Mouse (Mus musculus): ENCODE results near the gene Ufm1. TPM values are rescaled to one million over a fixed set of nuclear protein-coding genes. Genes with fewer than 3 reads are reported as not detected.

Ufm1 gene
- polyA plus RNA-seq, 1 experiment from 2014 or later: 80.0 TPM

DNA sequence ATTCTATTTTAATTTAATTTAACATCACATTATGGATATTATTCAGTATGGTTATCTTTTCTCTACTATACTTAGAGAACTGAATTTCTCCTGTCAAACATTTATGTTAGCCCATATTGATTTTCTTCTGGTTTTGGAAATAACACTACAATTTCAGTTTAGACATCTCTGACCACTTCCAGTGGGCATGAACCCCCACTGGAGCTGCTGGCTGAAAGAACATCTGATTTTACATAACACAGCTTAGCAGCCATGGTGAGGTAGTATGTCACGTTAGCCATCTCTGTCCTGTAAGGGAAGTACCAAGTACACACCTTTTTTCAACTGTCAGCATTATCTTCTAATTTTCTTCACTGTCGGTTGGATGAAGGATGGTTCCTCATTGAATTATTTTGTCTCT lies 18.8 kb downstream of the Ufm1 start, which contains the start of gene Gm10985:
Gene Gm10985, plus strand, starts transcription at position 301 of the 400 bp plus-strand sequence.
- Histone ChIP-seq H3K9ac (no peak within 1 kb of the TSS), H3K4me2 (no peak within 1 kb of the TSS), H3K9me3 (no peaks in the 10 kb centered on the region), H3K36me3 (no peaks in the 10 kb centered on the region), H3K4me1 (no peaks in the 10 kb centered on the region), H3K27ac (replicated peaks) (no peak within 1 kb of the TSS), H3K27me3 (replicated peaks) (no peaks in the 10 kb centered on the region), H3K4me3 (no peak within 1 kb of the TSS)
- WGBS: 75% methylated on average over 2 of the region's 2 CpGs
- ATAC-seq (ENCODE audit: extremely low read depth, insufficient number of reproducible peaks, low FRiP score, low TSS enrichment): no peak

DNA sequence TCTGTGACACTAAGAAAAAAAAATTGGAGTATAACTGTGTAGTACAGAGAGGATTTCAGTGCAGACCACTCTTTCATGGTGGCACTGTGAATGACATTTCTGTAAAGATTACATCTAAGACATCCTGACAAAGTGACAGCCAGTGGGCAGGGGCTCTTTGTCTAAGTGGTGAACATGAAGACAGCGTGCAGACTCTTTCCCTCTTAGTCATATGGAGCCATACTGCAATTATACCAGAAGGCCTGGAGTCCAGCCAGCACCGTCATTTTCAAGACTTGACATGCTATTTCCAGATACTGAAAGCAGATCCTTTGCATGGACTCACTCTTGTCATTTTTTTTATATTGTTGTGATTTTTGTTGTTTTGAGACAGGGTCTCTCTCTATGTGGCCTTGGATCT lies 29.4 kb downstream of the Ufm1 start:
- no peaks in the 10 kb centered on the region for H3K4me1 ChIP-seq
- H3K36me3 ChIP-seq: no peaks in the 10 kb centered on the region
- no peak overlapping the region for H3K4me3 ChIP-seq
- WGBS: 69% methylated on average over 2 of the region's 2 CpGs
- no peak overlapping the region for H3K9ac ChIP-seq
- no peaks in the 10 kb centered on the region for H3K9me3 ChIP-seq
- no peaks in the 10 kb centered on the region for H3K27me3 ChIP-seq (replicated peaks)
- no peak for ATAC-seq (ENCODE audit: extremely low read depth, insufficient number of reproducible peaks, low FRiP score, low TSS enrichment)
- no peak overlapping the region for H3K27ac ChIP-seq (replicated peaks)
- H3K4me2 ChIP-seq: no peak overlapping the region

DNA sequence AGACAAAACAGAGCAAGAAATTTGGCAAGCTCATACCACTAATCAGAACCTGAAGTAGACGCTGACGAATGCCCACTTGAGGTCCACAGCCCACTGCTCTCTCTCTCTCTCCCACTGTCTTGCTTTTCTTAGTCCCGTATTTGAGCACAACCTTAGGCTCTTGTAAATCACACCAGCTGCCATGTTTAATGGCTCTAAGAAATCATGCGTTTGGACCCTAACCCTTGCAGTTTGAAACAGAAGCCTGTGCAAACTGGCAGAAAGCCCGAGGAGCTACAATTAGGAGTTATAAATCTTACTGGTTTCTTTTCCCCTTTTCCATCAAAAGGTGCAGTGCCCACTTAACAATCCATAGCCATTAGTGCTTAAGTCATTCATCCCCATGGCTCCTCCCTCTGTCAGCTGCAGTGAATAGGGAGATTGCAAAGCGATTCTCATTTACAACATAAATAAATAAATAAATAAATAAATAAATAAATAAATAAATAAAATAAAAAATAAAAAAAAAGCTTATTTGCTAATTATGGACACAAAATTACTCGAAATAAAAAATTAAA lies 50.1 kb downstream of the Ufm1 start:
- 65% methylated on average over 7 of the region's 7 CpGs for WGBS
- ATAC-seq (ENCODE audit: extremely low read depth, insufficient number of reproducible peaks, low FRiP score, low TSS enrichment): no peak
- H3K4me1 ChIP-seq: no peaks in the 10 kb centered on the region

More for the DNA sequence above, 50.1 kb downstream of the Ufm1 start:
- H3K36me3 ChIP-seq: no peaks in the 10 kb centered on the region
- no peaks in the 10 kb centered on the region for H3K27me3 ChIP-seq (replicated peaks)
- H3K9ac ChIP-seq: no peak overlapping the region
- H3K4me2 ChIP-seq: no peak overlapping the region
- no peaks in the 10 kb centered on the region for H3K9me3 ChIP-seq
- no peak overlapping the region for H3K4me3 ChIP-seq
- no peak overlapping the region for H3K27ac ChIP-seq (replicated peaks)

Other genes starting within 250 kb of the Ufm1 start
- gene Frem2, start 206.5 kb downstream of the Ufm1 start, polyA plus RNA-seq (2015; fragmentation: Nextera tagmentation; extraction: Ambion mirVana): 3.7 and 4.0 TPM in 2 replicates
- not detected in 2 replicates for gene Gm10985, start 18.7 kb downstream of the Ufm1 start, polyA plus RNA-seq (2015; fragmentation: Nextera tagmentation; extraction: Ambion mirVana)

Measured in heart, embryonic 13.5 days (tissue).